Mouse (Mus musculus) B cell, adult 2 months (primary cell): ENCODE data around the gene Reg1.
"Not testable (repeated sequence)": the region's sequence is repeated elsewhere in the genome, so short reads cannot be mapped to it uniquely, and the experiment has no call there.

ENCODE experiments used
- DNase-seq, 2 experiments: peaks; one replicate each; pipeline ENCODE4 v3.0.0; 2022

The Reg1 gene

GRCm38 (mm10) chr6:78422411-78422810 is at the start of gene Reg1:
Gene Reg1 (plus strand): TSS chr6:78422711.
- not testable (repeated sequence) for DNase-seq

- DNase-seq: no peak
Measured at GRCm38 (mm10) chr6:78378765-78379164, 43.7 kb upstream of the Reg1 start, which contains the start of gene Reg3d. Gene Reg3d (minus strand): TSS chr6:78378865.

GRCm38 (mm10) chr6:78380409-78380808 is 42.1 kb upstream of the Reg1 start, which contains the start of gene Reg3a:
Gene Reg3a (plus strand): TSS chr6:78380709.
- DNase-seq: no peak

- DNase-seq: no peak
Measured at GRCm38 (mm10) chr6:78385609-78386008, 36.9 kb upstream of the Reg1 start.

GRCm38 (mm10) chr6:78395323-78395722 is 27.2 kb upstream of the Reg1 start, which contains the start of gene Reg2:
Gene Reg2 (plus strand): TSS chr6:78395623.
- not testable (repeated sequence) for DNase-seq

GRCm38 (mm10) chr6:78425497-78425896 is 3.0 kb downstream of the Reg1 start:
- DNase-seq: no peak

GRCm38 (mm10) chr6:78447202-78447601 is 24.7 kb downstream of the Reg1 start:
- DNase-seq: no peak

GRCm38 (mm10) chr6:78448409-78448808 is 25.9 kb downstream of the Reg1 start:
- DNase-seq: no peak

- no peak for DNase-seq
Measured at GRCm38 (mm10) chr6:78452804-78453203, 30.3 kb downstream of the Reg1 start.

GRCm38 (mm10) chr6:78460191-78460825 is 37.8 kb downstream of the Reg1 start:
- DNase-seq: no peak

GRCm38 (mm10) chr6:78462360-78462759 is 39.8 kb downstream of the Reg1 start:
- DNase-seq: no peak

- no peak for DNase-seq
Measured at GRCm38 (mm10) chr6:78463266-78463665, 40.8 kb downstream of the Reg1 start.

- no peak for DNase-seq
Measured at GRCm38 (mm10) chr6:78468772-78469171, 46.3 kb downstream of the Reg1 start, which contains the start of gene Reg3g. Gene Reg3g (minus strand): TSS chr6:78468872.

GRCm38 (mm10) chr6:78469287-78469686 is 46.8 kb downstream of the Reg1 start:
- DNase-seq: no peak
